Mouse (Mus musculus) ovary, postnatal 36 days (tissue): ENCODE results near the gene Gm13199.

Experiments used
- DNase-seq: peaks from one replicate; pipeline ENCODE4 v3.0.0; 2022; ENCODE audit warnings: low spot score, mixed read lengths

Gm13199 gene

GRCm38 (mm10) chr2:5822449-5822848 is 40.3 kb downstream of the Gm13199 start:
- no peak for DNase-seq

- DNase-seq, result no peak
Observed at GRCm38 (mm10) chr2:5821264-5821663, 41.5 kb downstream of the Gm13199 start.
